Mouse (Mus musculus) kidney, adult 18-20 months (tissue): ENCODE measurements around the gene Cyp11a1.

Experiments used
- DNase-seq: peaks from one replicate; pipeline ENCODE4 v3.0.0; 2021

Cyp11a1 gene

DNA sequence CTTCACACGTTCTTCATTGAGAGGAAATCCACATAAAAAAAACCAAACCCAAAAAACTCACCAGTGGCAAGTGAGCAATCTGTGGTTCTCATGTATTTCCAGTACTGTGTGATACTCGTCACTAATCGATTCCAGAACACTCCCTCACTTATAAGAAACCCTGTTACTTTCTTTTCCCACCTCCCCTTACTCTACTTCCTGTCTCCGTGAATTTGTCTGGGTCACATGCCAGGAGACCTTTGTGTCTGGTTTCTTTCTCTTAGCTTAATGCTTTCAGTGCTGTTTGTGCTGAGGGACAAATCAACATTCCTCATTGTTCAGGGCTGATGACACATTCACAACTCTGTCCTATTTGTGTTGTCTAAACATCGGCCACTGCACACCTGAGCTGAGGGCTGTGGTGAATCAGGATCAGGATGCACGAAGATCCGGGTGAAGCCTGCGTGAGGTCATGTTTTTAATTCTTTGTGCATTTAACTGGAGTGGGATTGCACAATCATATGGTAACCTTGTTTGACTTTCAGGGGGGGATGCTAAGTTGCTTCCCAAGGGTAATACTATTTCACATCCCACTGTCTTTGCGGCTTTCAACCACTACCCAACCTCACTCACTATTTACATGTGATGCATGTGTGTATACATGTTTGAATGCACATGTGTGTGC, 33.3 kb upstream of the Cyp11a1 start:
- DNase-seq = no peak

GRCm38 (mm10) chr9:57973440-57974066, 32.7 kb upstream of the Cyp11a1 start:
- no peak for DNase-seq

- no peak for DNase-seq
These were observed 32.0 kb upstream of the Cyp11a1 start for GRCm38 (mm10) chr9:57974221-57974620.

DNA sequence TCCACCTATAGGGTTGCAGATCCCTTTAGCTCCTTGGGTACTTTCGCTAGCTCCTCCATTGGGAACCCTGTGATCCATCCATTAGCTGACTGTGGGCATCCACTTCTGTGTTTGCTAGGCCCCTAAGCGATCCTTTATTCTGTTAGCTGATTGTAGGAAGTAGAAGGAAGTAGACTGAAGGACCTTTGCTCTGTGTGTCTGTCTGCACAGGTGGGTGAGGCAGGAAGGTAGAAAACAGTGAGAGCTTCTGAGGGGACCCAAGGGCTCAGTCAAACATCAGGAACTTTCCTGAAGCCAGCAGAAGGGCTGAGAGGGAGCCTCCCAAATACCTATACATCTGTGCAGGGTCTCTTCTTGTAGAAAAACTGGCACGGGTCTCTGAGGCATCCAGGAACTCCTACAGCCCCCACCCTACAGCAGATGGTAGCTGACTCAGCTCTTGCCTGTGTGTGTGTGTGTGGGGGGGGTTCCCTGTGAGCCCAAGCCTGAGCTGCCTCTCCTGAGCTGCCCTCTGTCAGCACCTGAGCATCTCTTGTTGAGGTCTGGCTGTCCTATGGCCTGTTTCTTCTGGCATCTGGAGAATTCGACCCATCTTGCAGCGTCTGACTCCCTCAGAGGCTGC, 30.9 kb upstream of the Cyp11a1 start:
- no peak for DNase-seq

GRCm38 (mm10) chr9:57978025-57978424, 28.2 kb upstream of the Cyp11a1 start:
- DNase-seq = no peak

GRCm38 (mm10) chr9:57978858-57979257, 27.4 kb upstream of the Cyp11a1 start:
- DNase-seq = no peak

GRCm38 (mm10) chr9:57980570-57980969, 25.6 kb upstream of the Cyp11a1 start:
- no peak for DNase-seq

- DNase-seq = no peak
These were observed 20.9 kb upstream of the Cyp11a1 start for GRCm38 (mm10) chr9:57985304-57985703.

DNA sequence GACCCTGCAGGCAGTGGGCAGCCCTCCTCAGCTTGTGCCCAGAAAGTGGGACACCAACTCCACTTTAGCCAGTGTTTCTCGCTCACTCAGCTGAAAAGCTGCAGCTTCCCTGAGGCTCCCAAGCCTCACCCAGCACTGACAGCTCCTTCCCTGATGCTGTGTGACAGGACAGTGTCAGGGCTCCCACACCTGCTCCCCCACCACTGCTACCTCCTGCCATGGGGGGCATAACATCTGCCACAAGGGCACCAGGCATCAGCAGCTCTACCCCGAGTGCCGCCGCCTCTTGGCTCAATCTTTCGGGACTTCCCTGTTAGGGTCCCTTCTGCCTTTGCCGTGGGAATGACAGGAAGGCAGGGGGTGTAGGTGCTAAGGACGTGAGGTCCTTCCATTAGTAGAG, 19.9 kb upstream of the Cyp11a1 start:
- DNase-seq = no peak

DNA sequence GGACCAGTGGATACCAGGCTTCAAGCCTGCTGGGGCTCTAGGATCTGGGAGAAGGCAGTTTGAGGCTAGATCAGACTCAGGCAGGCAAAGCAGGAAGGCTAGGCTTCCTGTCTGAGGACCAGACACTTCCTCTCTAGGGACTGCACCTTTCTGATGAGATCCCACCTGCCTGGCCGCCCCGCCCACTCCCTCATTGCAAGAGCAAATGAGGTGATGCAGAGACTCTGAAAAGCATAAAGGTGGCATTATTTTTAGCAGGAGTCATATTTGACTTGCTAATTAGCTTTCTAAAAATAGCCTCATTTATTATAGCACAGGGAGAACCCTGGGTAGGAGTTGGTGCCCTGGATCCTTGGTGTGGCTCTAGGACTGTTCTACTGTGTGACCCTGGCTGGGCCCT, 18.1 kb upstream of the Cyp11a1 start:
- DNase-seq = no peak

- no peak for DNase-seq
These were observed 16.9 kb upstream of the Cyp11a1 start for GRCm38 (mm10) chr9:57989309-57989708.

- DNase-seq = peak; percentile 43
These were observed 15.6 kb upstream of the Cyp11a1 start for GRCm38 (mm10) chr9:57990438-57991110.

DNA sequence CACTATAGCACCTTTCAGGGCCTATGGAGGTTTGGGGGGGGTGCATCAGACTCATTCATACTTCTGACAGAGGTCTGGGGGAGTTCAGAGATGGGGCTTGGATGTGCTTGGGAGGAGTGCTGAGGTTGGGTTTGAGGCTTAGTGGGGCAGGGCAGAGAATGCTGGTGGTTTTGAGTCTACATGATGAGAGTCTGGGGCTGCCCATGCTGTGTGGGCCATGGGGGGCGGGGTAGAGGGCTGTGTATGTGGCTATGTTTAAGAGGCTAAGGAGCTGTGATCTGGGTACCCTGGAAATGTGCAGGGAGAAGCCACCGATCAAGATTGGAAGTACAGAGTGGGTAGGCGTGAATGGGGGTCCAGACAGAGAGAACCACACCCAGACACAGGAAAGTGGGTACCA, 14.2 kb upstream of the Cyp11a1 start:
- no peak for DNase-seq

- no peak for DNase-seq
These were observed 13.2 kb upstream of the Cyp11a1 start for GRCm38 (mm10) chr9:57992781-57993591.

DNA sequence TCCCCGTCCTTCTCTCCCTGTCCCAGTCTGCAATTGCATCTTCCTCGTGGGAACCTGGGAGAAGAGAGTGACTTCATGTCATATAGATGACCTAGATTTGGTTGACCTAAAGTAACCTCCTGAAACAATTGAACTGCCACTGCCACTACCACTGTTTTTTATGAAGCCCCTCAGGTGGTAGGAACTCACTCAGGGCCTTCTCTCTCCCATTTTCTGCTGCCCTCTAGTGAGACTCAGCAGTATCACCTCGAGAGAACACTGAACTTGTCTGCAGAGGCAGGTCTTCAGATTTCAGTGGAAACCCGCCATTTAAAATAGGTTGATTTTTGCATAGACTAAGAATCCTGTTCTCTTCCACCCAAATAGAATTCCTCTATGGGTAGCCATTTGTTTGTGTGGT, 10.9 kb upstream of the Cyp11a1 start:
- DNase-seq = no peak

GRCm38 (mm10) chr9:57997511-57998031, 8.6 kb upstream of the Cyp11a1 start:
- no peak for DNase-seq

- DNase-seq = peak; percentile 48
These were observed 8.1 kb upstream of the Cyp11a1 start for GRCm38 (mm10) chr9:57998032-57998659.

DNA sequence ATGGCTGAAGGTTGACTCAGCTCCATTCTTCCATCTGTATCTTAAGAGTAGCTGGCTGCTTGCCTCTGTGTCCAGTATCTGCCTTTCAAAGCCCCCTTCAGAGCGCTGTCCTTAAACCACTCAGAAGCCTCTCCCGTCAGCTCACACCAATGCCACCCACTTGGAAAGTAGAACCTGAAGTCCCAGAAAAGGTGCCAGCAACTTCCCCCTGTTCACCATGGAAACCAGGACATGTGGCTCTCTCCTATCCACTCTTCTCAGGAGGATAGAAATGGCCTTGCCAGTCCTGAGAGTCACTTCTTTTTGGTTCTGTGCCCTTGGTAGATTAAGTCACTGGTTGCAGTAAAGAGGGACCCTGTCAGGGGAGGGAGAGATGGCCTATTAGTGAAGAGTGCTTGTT, 7.5 kb upstream of the Cyp11a1 start:
- DNase-seq = no peak

DNA sequence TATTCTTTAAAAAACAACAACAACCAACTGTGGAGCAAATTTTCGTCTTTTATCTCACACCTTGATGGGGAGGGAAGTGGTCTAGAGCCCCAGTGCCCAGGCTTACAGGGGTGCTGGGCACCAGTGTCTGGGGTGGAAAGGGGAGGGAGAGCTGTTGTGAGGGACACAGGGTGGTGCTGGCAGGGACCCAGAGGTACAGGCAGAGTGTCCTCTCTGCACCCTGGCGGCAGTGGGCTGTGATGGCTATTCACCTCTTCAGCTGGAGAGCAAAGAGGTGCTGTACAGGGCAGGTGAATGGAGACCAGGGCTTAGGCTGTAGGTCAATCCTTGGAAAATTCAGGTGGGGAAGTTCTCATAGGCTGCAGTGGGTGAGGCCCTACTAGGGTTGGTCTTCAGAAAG, 6.5 kb upstream of the Cyp11a1 start:
- DNase-seq = no peak

DNA sequence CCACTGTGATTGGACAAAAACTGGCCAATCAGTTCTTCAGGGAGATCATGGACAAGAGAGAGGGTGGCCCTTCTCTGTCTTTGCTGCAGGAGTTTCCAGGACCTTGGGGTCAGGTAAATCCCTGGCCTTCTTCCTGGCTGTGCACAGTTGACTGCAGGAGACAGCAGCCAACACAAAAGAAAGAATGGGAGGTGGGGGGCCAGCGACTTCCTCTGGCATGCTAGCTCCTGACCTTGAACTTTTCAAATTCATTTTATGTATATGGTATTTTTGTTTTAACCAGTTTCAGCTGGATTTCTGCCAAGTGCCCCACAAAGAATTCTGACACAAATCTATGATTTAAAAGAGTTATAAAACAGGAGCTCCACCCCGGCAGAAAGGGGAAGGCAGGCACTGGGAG, 2.9 kb upstream of the Cyp11a1 start:
- no peak for DNase-seq

GRCm38 (mm10) chr9:58008336-58009014, 2.3 kb downstream of the Cyp11a1 start:
- no peak for DNase-seq

- no peak for DNase-seq
These were observed 2.8 kb downstream of the Cyp11a1 start for GRCm38 (mm10) chr9:58009015-58009362.
